Mouse (Mus musculus) CH12.LX (cell line): ENCODE data around the gene Smad1. TPM values are rescaled to one million over a fixed set of nuclear protein-coding genes. Genes with fewer than 3 reads are reported as not detected.

ENCODE experiments used
- DNase-seq: peaks from one replicate; pipeline ENCODE4 v3.0.0-alpha.2; 2013; ENCODE audit errors: extremely low read depth
- H3K27ac ChIP-seq: 2 replicates; pipeline ENCODE4 v1.5.1; 2012; ENCODE audit warnings: low read depth, mild to moderate bottlenecking, control low read depth, moderate library complexity; ENCODE audit not compliant: insufficient read depth
- H3K27me3 ChIP-seq: replicated peaks from 2 replicates; pipeline ENCODE3; 2012; ENCODE audit warnings: inconsistent platforms
- H3K36me3 ChIP-seq, 2 experiments: replicated peaks in 1 of 2; 2 replicates each; pipeline versions ENCODE3 to v1.6.1; 2012; ENCODE audit warnings: inconsistent platforms in 1 of 2, low read length in 1 of 2, mild to moderate bottlenecking in 1 of 2, mixed read lengths in 1 of 2, moderate library complexity in 1 of 2; ENCODE audit not compliant: control insufficient read depth in 1 of 2, insufficient read depth in 1 of 2
- H3K4me1 ChIP-seq, 2 experiments: 2 replicates each; pipeline ENCODE4 v1.6.1; 2012; ENCODE audit warnings: inconsistent platforms in 1 of 2, moderate library complexity in 1 of 2; ENCODE audit not compliant: insufficient read depth in 2 of 2, control insufficient read depth in 1 of 2
- H3K4me2 ChIP-seq: 2 replicates; pipeline ENCODE4 v1.6.1; 2012; ENCODE audit warnings: low read depth, mild to moderate bottlenecking, control low read depth; ENCODE audit not compliant: poor library complexity, insufficient read depth, severe bottlenecking
- H3K4me3 ChIP-seq, 3 experiments: fragments of 150-350 bp in 1 of 3; sonication (generic) in 1 of 3; replicated peaks in 1 of 3; 2 replicates each; pipeline versions ENCODE3 to v1.5.1; 2011 to 2012; ENCODE audit warnings: low read depth in 2 of 3, low read length in 2 of 3, mild to moderate bottlenecking in 2 of 3, moderate library complexity in 2 of 3, control low read depth in 1 of 3, improper control_type of control experiment in 1 of 3, inconsistent platforms in 1 of 3, mixed read lengths in 1 of 3; ENCODE audit not compliant: poor library complexity in 1 of 3
- H3K79me2 ChIP-seq: replicated peaks from 2 replicates; pipeline ENCODE4 v1.6.1; 2012; ENCODE audit warnings: mild to moderate bottlenecking, moderate library complexity; ENCODE audit not compliant: control insufficient read depth, poor library complexity, insufficient read depth, severe bottlenecking; ENCODE audit errors: extremely low read depth
- H3K9ac ChIP-seq: 2 replicates; pipeline ENCODE4 v1.6.1; 2012; ENCODE audit warnings: low read depth, mild to moderate bottlenecking, control low read depth, moderate library complexity; ENCODE audit not compliant: insufficient read depth
- H3K9me3 ChIP-seq: replicated peaks from 2 replicates; pipeline ENCODE3; 2012; ENCODE audit warnings: low read length, inconsistent platforms, mixed read lengths
- CTCF ChIP-seq, 2 experiments: IDR thresholded peaks in 1 of 2; conservative IDR thresholded peaks in 1 of 2; 2 replicates each; pipeline ENCODE4 v1.5.1; 2011 to 2012; ENCODE audit warnings: low read depth in 2 of 2, low read length in 2 of 2, improper control_type of control experiment in 1 of 2, inconsistent platforms in 1 of 2, mild to moderate bottlenecking in 1 of 2, moderate library complexity in 1 of 2
- ELF1 ChIP-seq: IDR thresholded peaks from 2 replicates; pipeline ENCODE4 v1.6.1; 2014; ENCODE audit warnings: low read depth, mild to moderate bottlenecking, inconsistent platforms, low read length, improper control_type of control experiment
- EP300 ChIP-seq: IDR thresholded peaks from 2 replicates; pipeline ENCODE4 v1.6.1; 2011; ENCODE audit warnings: low read length, improper control_type of control experiment
- ETS1 ChIP-seq: conservative IDR thresholded peaks from 2 replicates; pipeline ENCODE4 v1.6.1; 2012; ENCODE audit warnings: low read depth, mild to moderate bottlenecking, inconsistent platforms, low read length, improper control_type of control experiment, moderate library complexity
- GABPA ChIP-seq: IDR thresholded peaks from 2 replicates; pipeline ENCODE4 v1.6.1; 2012; ENCODE audit warnings: low read depth, low read length, improper control_type of control experiment, inconsistent platforms; ENCODE audit not compliant: insufficient replicate concordance
- HCFC1 ChIP-seq: IDR thresholded peaks from 2 replicates; pipeline ENCODE4 v1.6.1; 2012; ENCODE audit warnings: low read depth, mild to moderate bottlenecking, inconsistent platforms, low read length, improper control_type of control experiment
- MAFK ChIP-seq: IDR thresholded peaks from 2 replicates; pipeline ENCODE4 v1.6.1; 2011; ENCODE audit warnings: low read length, improper control_type of control experiment; ENCODE audit not compliant: insufficient replicate concordance
- MAX ChIP-seq: IDR thresholded peaks from 2 replicates; pipeline ENCODE4 v1.6.1; 2011; ENCODE audit warnings: low read length, improper control_type of control experiment
- MAZ ChIP-seq: IDR thresholded peaks from 2 replicates; pipeline ENCODE4 v1.6.1; 2012; ENCODE audit warnings: low read depth, mild to moderate bottlenecking, inconsistent platforms, low read length, improper control_type of control experiment, moderate library complexity
- MEF2A ChIP-seq: IDR thresholded peaks from 2 replicates; pipeline ENCODE4 v1.6.1; 2014; ENCODE audit warnings: low read depth, mild to moderate bottlenecking, inconsistent platforms, low read length, improper control_type of control experiment, borderline replicate concordance
- MXI1 ChIP-seq: IDR thresholded peaks from 2 replicates; pipeline ENCODE4 v1.6.1; 2011; ENCODE audit warnings: mild to moderate bottlenecking, low read depth, low read length, improper control_type of control experiment
- MYC ChIP-seq: IDR thresholded peaks from 2 replicates; pipeline ENCODE4 v1.6.1; 2011; ENCODE audit warnings: low read depth, mild to moderate bottlenecking, improper control_type of control experiment, low read length
- NELFE ChIP-seq: IDR thresholded peaks from 2 replicates; pipeline ENCODE4 v1.6.1; 2011; ENCODE audit warnings: low read depth, low read length, improper control_type of control experiment
- RAD21 ChIP-seq: IDR thresholded peaks from 2 replicates; pipeline ENCODE4 v1.6.1; 2011; ENCODE audit warnings: low read depth, mild to moderate bottlenecking, low read length, improper control_type of control experiment, moderate library complexity
- SIN3A ChIP-seq: IDR thresholded peaks from 2 replicates; pipeline ENCODE4 v1.6.1; 2012; ENCODE audit warnings: low read length, improper control_type of control experiment, inconsistent platforms
- SMC3 ChIP-seq: IDR thresholded peaks from 2 replicates; pipeline ENCODE4 v1.6.1; 2011; ENCODE audit warnings: low read depth, low read length, improper control_type of control experiment
- TCF12 ChIP-seq: IDR thresholded peaks from 2 replicates; pipeline ENCODE4 v1.6.1; 2014; ENCODE audit warnings: low read depth, mild to moderate bottlenecking, inconsistent platforms, low read length, improper control_type of control experiment
- USF1 ChIP-seq: IDR thresholded peaks from 2 replicates; pipeline ENCODE4 v1.6.1; 2014; ENCODE audit warnings: low read depth, mild to moderate bottlenecking, inconsistent platforms, low read length, improper control_type of control experiment
- ZMIZ1 ChIP-seq: IDR thresholded peaks from 2 replicates; pipeline ENCODE4 v1.6.1; 2012; ENCODE audit warnings: low read depth, mild to moderate bottlenecking, inconsistent platforms, low read length, improper control_type of control experiment
- dilution Hi-C: fragments of 300-500 bp; cut with MboI; formaldehyde crosslinking; loops from 2 replicates; pipeline ENCODE4 v1.14.3; 2020; ENCODE audit warnings: low sequenced_read_pairs; ENCODE audit not compliant: extremely low pct_unique_long_range_greater_than_20kb, extremely low pct_ligation_motif_present
- in situ Hi-C: fragments of 300-500 bp; cut with MboI; formaldehyde crosslinking; loops from 3 replicates; pipeline ENCODE4 v1.14.3; 2019; ENCODE audit warnings: low sequenced_read_pairs, low pct_ligation_motif_present, low pct_unique_long_range_greater_than_20kb, mixed read lengths
- polyA plus RNA-seq: library from polyadenylated mRNA; unstranded; fragments of >175 nt; gene quantifications from 2 replicates; pipeline ENCODE4 v1.2.1, GENCODE M21; 2012; ENCODE audit warnings: low read depth; ENCODE audit not compliant: insufficient read length
- total RNA-seq, 2 experiments: library from RNA; depleted of rRNA; stranded (reverse); fragments of 300-350 nt in 1 of 2; fragments of >200 nt in 1 of 2; gene quantifications; 2 replicates each; pipeline ENCODE4 v1.2.3; 2012 to 2014

Gene Smad1
- total and polyA plus RNA-seq, 3 experiments = not detected

DNA sequence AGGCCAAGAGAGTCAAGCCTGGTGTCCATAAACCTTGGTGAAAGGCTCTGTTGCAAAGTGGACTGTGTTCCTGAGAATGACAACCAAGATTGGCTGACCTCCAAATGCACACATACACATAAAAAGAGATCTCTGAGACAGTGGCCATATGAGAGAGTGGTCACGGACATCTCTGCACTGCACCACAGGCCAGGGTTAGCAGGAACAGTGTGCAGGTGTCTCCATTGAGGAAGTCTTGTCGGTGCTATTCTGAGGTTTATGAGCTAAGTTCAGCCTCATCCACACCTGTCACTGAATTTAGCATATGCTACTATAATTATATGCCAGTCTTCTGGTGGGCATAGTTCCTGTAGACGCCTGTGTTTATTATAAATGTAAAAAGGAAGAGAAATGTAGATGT lies 33.6 kb downstream of the Smad1 start:
- no peak overlapping the region for H3K27ac ChIP-seq
- H3K4me2 ChIP-seq = no peak overlapping the region
- TF ChIP-seq MEF2A = peak; percentile 43; the same call in 1 of the 2 replicates
- no peak for TF ChIP-seq CTCF (conservative IDR thresholded peaks at IDR 0.05 in 1 of 2, IDR thresholded peaks at IDR 0.05 in 1 of 2; ENCODE audit: low read depth in 2 of 2, low read length in 2 of 2)
- H3K9me3 ChIP-seq = no peaks in the 10 kb centered on the region
- H3K9ac ChIP-seq = no peak overlapping the region
- peaks cover 8 to 24% of the 10 kb centered on the region in 2 experiments for H3K4me1 ChIP-seq
- dilution Hi-C loops (no loop called here), in situ Hi-C loops (no loop called here)
- DNase-seq = no peak
- H3K36me3 ChIP-seq = no peaks in the 10 kb centered on the region
- H3K4me3 ChIP-seq = no peak overlapping the region
- no peaks in the 10 kb centered on the region for H3K27me3 ChIP-seq
- no peaks in the 10 kb centered on the region for H3K79me2 ChIP-seq

DNA sequence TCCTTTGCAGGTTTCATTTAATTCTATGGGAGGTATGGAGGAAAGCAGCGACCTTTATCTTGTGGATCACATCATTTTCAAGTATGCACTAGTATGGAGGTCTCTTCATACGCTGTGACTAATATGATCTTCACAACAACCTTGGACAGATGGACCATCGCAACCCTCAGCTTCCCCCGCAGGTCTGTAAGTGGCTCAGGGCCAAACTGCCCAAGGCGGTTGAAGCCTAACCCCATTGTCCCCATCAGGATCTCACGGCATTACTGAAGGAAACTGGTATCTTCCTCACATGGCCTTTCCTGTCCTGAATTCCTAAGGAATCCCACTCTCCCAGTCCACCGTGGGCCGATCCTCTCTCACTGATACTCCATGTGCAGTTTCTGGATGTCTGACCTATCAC lies 34.5 kb downstream of the Smad1 start:
- no peaks in the 10 kb centered on the region for H3K36me3 ChIP-seq
- no peak for DNase-seq
- H3K9me3 ChIP-seq = no peaks in the 10 kb centered on the region
- H3K4me1 ChIP-seq = peaks cover 3 to 18% of the 10 kb centered on the region in 2 experiments; a peak in 3 of 4 replicates
- no peak overlapping the region for H3K4me3 ChIP-seq
- dilution Hi-C loops = no loop called here
- no peak overlapping the region for H3K9ac ChIP-seq
- H3K4me2 ChIP-seq = no peak overlapping the region
- TF ChIP-seq USF1 = no peak
- no peak for TF ChIP-seq MAFK
- no peak for TF ChIP-seq SIN3A
- TF ChIP-seq NELFE = no peak
- TF ChIP-seq ETS1 = no peak
- no peak for TF ChIP-seq MYC
- no peak for TF ChIP-seq MAX
- TF ChIP-seq SMC3 = no peak
- TF ChIP-seq ZMIZ1 = no peak
- TF ChIP-seq TCF12 = no peak
- TF ChIP-seq HCFC1 = no peak
- no peak for TF ChIP-seq GABPA
- TF ChIP-seq MEF2A = no peak
- TF ChIP-seq EP300 = no peak
- TF ChIP-seq RAD21 = no peak
- no peak for TF ChIP-seq MXI1
- no peak for TF ChIP-seq ELF1
- no peak for TF ChIP-seq MAZ
- no peaks in the 10 kb centered on the region for H3K27me3 ChIP-seq
- H3K27ac ChIP-seq = no peak overlapping the region
- in situ Hi-C loops = no loop called here
- H3K79me2 ChIP-seq = no peaks in the 10 kb centered on the region
